Mouse (Mus musculus) heart, postnatal 0 days (tissue): ENCODE results near the gene Sqstm1. TPM values are rescaled to one million over a fixed set of nuclear protein-coding genes. Genes with fewer than 3 reads are reported as not detected.

Experiments
- ATAC-seq: fragments of 200-750 bp; cut with Nextera tagmentation; 2 replicates; pipeline ENCODE4 v1.8.0; 2017; ENCODE audit warnings: low read depth, moderate number of reproducible peaks, moderate library complexity; ENCODE audit not compliant: insufficient read depth
- DNase-seq: peaks from one replicate; pipeline ENCODE4 v3.0.0-alpha.2; 2016; ENCODE audit warnings: low spot score
- H3K27ac ChIP-seq: fragments of 300-500 bp; sonication (generic); 2 replicates; pipeline ENCODE4 v1.5.1; 2014; ENCODE audit warnings: low read depth, mild to moderate bottlenecking
- H3K27me3 ChIP-seq: fragments of 300-500 bp; sonication (generic); 2 replicates; pipeline ENCODE4 v1.6.1; 2014; ENCODE audit warnings: low read length, mixed read lengths; ENCODE audit not compliant: control insufficient read depth, insufficient read depth
- H3K36me3 ChIP-seq: fragments of 300-500 bp; sonication (generic); replicated peaks from 2 replicates; pipeline ENCODE4 v1.6.1; 2014; ENCODE audit warnings: low read length, mixed read lengths; ENCODE audit not compliant: control insufficient read depth, insufficient read depth
- H3K4me1 ChIP-seq: fragments of 300-500 bp; sonication (generic); 2 replicates; pipeline ENCODE4 v1.6.1; 2014; ENCODE audit warnings: antibody characterized with exemption; ENCODE audit not compliant: control insufficient read depth, insufficient read depth
- H3K4me2 ChIP-seq: fragments of 300-500 bp; sonication (generic); 2 replicates; pipeline ENCODE4 v1.6.1; 2014; ENCODE audit warnings: low read depth, mild to moderate bottlenecking, low read length, moderate library complexity
- H3K4me3 ChIP-seq: fragments of 300-500 bp; sonication (generic); 2 replicates; pipeline ENCODE4 v1.5.1; 2014; ENCODE audit warnings: low read depth, low read length
- H3K9ac ChIP-seq: fragments of 300-500 bp; sonication (generic); replicated peaks from 2 replicates; pipeline ENCODE4 v1.6.1; 2014; ENCODE audit warnings: low read depth, low read length, mixed read lengths
- H3K9me3 ChIP-seq: fragments of 300-500 bp; sonication (generic); replicated peaks from 2 replicates; pipeline ENCODE4 v1.6.1; 2016; ENCODE audit warnings: low read length; ENCODE audit not compliant: control insufficient read depth
- CTCF ChIP-seq: IDR thresholded peaks from 2 replicates; pipeline ENCODE4 v1.5.1; 2016; ENCODE audit warnings: antibody characterized with exemption, control low read depth, low read depth
- EP300 ChIP-seq: IDR thresholded peaks from 2 replicates; pipeline ENCODE4 v1.6.1; 2016; ENCODE audit warnings: antibody characterized with exemption, low read depth
- WGBS: fragments of 180-500 bp; shearing (Covaris S2); extraction: QIAGEN DNeasy Blood & Tissue Kit; methylation state at CpG from one replicate; pipeline ENCODE4 v1.1.7; 2014; 5-methylcytosine and 5-hydroxymethylcytosine counted together
- polyA plus RNA-seq: library from polyadenylated mRNA; unstranded; fragments of >200 nt; fragmentation: Nextera tagmentation; extraction: Ambion mirVana; gene quantifications from 2 replicates; pipeline ENCODE4 v1.2.1, GENCODE M21; 2015
- total RNA-seq: library from RNA; depleted of rRNA; stranded (reverse); fragments of >200 nt; gene quantifications from 2 replicates; pipeline ENCODE4 v1.2.3, GENCODE M21; 2014; ENCODE audit warnings: low replicate concordance

The Sqstm1 gene
- total and polyA plus RNA-seq, 2 experiments from 2014 or later: 244 to 249 TPM

DNA sequence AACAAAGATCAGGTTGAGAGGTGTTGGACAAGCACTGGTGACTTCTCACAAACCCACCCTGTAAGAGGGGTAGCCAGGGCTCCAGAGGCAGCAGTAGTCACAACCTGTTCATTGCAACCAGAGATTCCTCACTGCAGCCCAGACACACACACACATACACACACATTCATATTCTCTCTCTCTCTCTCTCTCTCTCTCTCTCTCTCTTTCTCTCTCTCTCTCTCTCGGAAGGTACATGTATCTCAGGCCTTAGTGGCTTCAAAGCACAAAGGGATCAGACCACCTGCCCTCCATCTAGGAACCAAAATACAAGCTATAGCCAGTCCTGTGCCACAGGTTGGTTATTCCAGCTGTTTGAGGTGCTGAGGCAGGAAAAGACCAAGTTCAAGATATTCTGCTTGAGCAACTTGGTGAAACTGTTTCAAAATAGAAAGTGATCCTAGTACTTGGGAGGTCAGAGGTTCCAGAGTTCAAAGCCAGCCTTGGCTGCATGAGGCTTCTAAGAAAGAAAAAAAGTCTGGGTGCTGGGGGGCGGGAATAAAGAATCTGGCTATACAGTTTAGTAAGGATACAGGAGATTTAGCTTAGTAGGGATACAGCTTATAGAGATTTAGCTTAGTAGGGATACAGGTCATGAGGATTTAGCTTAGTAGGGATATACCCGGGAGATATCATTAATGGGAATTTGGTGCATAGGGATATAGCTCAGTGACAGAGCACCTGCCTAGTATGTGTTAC is 864 bp upstream of the Sqstm1 start:
- Histone ChIP-seq H3K4me3 (peak overlapping the region; percentile 100), H3K4me2 (peak overlapping the region; percentile 69), H3K9ac (peak overlapping the region; percentile 99; the same call in 1 of the 2 replicates), H3K4me1 (peaks cover 55% of the 10 kb centered on the region), H3K27ac (peak overlapping the region; percentile 100), H3K9me3 (no peaks in the 10 kb centered on the region), H3K36me3 (peaks cover 18% of the 10 kb centered on the region), H3K27me3 (no peaks in the 10 kb centered on the region)
- ATAC-seq: no peak
- WGBS: 82% methylated on average over 3 of the region's 3 CpGs
- DNase-seq: no peak
- TF ChIP-seq EP300 (no peak), CTCF (no peak)

DNA sequence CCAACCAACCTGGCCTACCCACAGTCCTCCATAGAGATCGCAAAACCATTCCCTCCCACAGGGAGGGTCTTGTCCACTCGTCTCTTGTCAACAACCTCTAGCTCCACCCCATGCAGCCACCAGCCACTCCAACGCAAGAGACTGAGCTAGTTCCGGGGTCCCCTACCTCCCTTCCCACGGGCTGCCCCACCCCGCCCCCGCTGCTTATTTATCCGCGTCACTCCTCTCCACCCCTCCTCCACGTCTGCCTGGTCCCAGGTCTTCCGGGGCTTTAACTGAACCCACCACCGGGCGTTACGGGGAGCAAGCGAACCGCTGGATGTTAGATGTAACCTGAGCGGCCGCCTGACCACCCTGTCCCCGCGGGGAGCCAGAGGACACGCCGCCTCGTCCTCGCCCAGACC is 524 bp downstream of the Sqstm1 start:
- WGBS: under 1% methylated on average over 24 of the region's 24 CpGs
- DNase-seq (peak; percentile 96), ATAC-seq (peak; percentile 92)
- Histone ChIP-seq H3K9ac (peak overlapping the region; percentile 99), H3K4me1 (peaks cover 50% of the 10 kb centered on the region), H3K27me3 (no peaks in the 10 kb centered on the region), H3K9me3 (no peaks in the 10 kb centered on the region), H3K36me3 (peaks cover 31% of the 10 kb centered on the region), H3K4me3 (peak overlapping the region; percentile 100), H3K4me2 (peak overlapping the region; percentile 69), H3K27ac (peak overlapping the region; percentile 100)
- TF ChIP-seq EP300: no peak
- no peak for TF ChIP-seq CTCF

DNA sequence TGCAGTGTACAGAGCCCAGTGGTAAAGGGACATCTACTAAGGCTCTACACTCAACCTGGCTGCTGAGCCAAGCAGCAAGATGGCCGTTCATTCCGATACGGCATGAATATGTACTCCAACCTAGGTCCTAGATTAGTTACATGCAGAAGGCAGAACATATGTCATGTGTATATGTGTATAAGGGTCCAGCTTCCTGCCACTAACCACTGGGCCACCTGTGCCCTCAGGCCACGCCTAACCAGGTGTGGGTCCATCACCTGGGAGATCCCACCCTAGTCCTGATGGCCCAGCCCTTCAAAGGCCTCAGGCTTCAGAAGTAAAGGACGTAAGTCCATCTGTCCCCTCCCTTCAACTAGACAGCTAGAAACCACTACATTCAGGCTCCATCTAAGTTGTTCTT is 2.6 kb downstream of the Sqstm1 start:
- Histone ChIP-seq H3K4me2 (no peak overlapping the region), H3K27me3 (no peaks in the 10 kb centered on the region), H3K36me3 (peaks cover 52% of the 10 kb centered on the region), H3K9me3 (no peaks in the 10 kb centered on the region), H3K4me1 (peaks cover 40% of the 10 kb centered on the region), H3K27ac (no peak overlapping the region), H3K9ac (no peak overlapping the region), H3K4me3 (no peak overlapping the region)
- TF ChIP-seq CTCF (no peak), EP300 (no peak)
- ATAC-seq (no peak), DNase-seq (no peak)
- WGBS: 86% methylated on average over 5 of the region's 5 CpGs

DNA sequence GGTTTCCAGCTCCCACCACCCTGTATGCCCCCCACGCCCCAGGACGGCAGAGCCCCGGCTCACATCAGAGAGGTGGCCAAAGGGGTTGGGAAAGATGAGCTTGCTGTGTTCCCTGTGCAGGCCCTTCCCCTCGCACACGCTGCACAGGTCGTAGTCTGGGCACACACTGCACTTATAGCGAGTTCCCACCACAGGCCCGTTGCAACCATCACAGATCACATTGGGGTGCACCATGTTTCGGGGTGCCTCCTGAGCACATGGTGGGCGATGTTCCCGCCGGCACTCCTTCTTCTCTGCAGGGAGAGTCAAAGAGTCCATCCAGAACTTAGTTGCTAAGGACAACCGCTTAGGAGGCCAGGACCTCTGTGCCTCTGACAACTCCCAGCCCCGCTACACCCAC is 3.3 kb downstream of the Sqstm1 start:
- H3K4me3 ChIP-seq: no peak overlapping the region
- H3K9ac ChIP-seq: no peak overlapping the region
- H3K4me1 ChIP-seq: peaks cover 34% of the 10 kb centered on the region
- H3K4me2 ChIP-seq: no peak overlapping the region
- H3K9me3 ChIP-seq: no peaks in the 10 kb centered on the region
- no peak overlapping the region for H3K27ac ChIP-seq
- 94% methylated on average over 14 of the region's 14 CpGs for WGBS
- DNase-seq (no peak), ATAC-seq (no peak)
- no peaks in the 10 kb centered on the region for H3K27me3 ChIP-seq
- TF ChIP-seq CTCF (no peak), EP300 (no peak)
- peaks cover 59% of the 10 kb centered on the region for H3K36me3 ChIP-seq

DNA sequence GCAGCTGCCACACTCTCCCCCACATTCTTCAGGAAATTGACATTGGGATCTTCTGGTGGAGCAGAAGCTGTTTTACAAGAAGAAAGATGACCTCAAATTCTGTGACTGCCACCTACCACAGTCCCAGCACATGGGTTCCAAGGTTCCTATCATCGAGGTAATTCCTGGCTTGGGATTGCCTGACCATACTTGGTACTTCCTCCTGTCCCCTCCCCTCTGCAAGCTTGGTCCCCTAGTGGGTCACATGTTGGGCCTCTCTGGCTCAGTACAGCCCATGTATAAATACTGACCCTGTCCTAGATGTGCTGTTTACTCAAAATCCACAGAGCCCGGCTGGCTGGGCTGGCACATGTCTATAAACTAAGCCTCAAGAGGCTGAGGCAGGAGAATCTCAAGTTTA is 4.6 kb downstream of the Sqstm1 start:
- peaks cover 72% of the 10 kb centered on the region for H3K36me3 ChIP-seq
- no peaks in the 10 kb centered on the region for H3K9me3 ChIP-seq
- no peak overlapping the region for H3K9ac ChIP-seq
- WGBS: 79% methylated on average over 2 of the region's 2 CpGs
- DNase-seq (no peak), ATAC-seq (no peak)
- TF ChIP-seq CTCF (no peak), EP300 (no peak)
- no peak overlapping the region for H3K27ac ChIP-seq
- no peak overlapping the region for H3K4me2 ChIP-seq
- H3K4me3 ChIP-seq: no peak overlapping the region
- H3K27me3 ChIP-seq: no peaks in the 10 kb centered on the region
- H3K4me1 ChIP-seq: peaks cover 21% of the 10 kb centered on the region

DNA sequence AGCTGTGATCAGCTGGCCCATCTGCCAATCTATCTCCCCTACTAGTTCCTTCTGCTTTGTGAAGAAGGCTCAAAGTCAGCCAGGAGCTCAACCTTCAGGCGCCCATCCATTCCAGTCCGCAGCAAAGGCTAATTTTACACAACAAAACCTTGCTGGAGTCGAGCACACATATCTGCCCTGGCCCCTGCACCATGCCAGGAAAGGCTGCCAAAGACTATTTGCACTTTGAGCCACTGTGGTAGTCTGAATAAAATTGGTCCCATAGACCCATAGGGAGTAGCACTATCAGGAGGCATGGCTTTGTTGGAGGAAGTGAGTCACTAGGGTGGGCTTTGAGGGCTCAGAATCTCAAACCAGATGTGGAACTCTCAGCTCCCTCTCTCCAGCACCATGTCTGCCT is 5.2 kb downstream of the Sqstm1 start:
- no peak for TF ChIP-seq CTCF
- TF ChIP-seq EP300: no peak
- Histone ChIP-seq H3K4me3 (no peak overlapping the region), H3K4me2 (no peak overlapping the region), H3K4me1 (peaks cover 19% of the 10 kb centered on the region), H3K27me3 (no peaks in the 10 kb centered on the region), H3K36me3 (peaks cover 78% of the 10 kb centered on the region), H3K9ac (no peak overlapping the region), H3K27ac (no peak overlapping the region), H3K9me3 (no peaks in the 10 kb centered on the region)
- no peak for ATAC-seq
- DNase-seq: no peak
- WGBS: 56% methylated on average over 3 of the region's 3 CpGs
